Mouse (Mus musculus): ENCODE measurements around the gene Actg1.

Gene Actg1

DNA sequence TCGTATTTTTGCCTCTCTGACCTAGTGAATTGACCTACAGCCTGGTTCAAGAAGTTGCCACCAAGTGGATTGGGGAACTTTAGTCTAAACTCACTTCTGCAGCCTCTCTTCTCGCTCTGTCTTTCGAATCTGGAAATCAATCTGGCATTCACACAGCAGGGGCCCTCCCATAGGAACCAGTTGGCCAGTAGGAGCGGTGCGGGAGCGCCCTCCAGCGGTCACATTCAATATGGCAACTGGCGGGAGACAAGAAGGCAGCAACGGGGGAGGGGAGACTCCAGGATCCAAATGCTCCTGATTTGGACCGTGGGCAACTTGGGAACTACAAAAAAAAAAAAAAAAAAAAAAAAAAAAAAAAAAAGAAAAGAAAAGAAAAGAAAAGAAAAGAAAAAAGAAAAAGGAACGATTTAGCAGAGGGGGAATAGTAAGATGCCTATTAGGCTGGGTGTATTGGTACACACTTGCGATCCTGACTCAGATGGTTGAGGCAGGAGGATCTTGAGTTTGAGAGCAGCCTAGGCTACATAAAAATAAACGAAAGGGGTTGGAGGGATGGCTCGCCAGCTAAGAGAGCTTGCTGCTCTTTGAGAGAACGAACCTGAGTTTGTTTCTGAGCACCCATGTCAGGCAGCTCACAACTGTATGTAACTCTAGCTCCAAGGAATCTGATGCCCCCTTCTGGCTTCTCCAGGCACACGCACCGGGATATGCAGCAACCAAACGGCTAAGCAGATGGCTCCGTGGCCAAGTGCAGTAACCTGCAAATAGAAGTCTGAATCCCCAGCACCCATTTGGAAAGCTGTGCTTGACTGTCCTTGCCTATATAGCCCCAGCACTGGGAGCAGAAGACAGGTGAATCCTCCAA lies 40.5 kb downstream of the Actg1 start:
- peak; percentile 94 for DNase-seq

DNA sequence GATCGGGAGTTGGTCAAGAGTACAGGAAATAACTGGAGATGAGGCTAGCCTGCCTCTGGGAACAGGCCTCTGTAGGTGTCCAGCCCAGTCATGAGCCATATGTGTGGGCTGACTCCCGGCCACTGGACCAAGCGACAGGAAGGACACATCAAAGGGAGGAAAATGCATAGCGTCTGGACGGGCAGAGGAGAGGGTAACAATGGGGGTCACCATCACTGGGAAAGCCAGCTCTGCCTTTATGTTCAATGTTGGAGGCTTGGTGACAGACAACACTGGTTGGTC lies 41.3 kb downstream of the Actg1 start:
- no peak for DNase-seq

DNA sequence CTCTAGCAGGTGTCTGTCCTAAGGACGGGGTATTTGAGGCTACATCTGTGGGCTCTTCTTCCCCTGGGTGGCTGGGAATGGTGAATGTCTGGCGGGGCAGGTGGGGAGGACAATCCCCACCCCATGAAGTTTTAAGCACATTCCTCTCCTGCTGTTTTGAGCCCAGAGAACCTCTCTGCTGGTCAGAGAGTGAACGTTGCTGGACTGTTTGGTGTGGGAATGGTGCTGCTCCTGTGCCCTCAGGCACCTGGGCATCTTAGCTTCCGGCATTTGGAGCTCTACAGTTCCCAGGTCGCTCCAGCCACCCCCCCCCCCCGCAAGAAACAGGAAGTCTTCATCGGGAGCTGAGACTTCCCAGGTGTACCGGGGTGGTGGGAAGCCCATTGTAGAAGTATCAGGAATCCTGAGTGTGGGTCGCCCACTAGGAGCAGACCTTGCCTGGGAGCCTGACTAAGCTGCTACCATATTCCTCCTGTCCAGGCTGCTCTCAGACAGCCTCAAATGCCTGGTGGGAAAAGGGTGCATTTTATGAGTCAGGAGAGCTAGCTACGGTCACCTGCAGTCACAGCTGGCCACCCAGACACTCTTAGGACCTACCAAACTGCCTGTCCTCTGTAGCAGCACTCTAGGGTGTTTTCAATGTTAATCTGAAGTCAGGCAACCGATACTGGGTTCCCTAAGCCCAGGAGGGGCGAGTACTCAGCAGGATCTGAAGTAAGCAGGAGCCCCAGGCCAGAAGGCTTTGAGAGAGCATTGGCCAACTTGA lies 41.8 kb downstream of the Actg1 start:
- no peak for DNase-seq

DNA sequence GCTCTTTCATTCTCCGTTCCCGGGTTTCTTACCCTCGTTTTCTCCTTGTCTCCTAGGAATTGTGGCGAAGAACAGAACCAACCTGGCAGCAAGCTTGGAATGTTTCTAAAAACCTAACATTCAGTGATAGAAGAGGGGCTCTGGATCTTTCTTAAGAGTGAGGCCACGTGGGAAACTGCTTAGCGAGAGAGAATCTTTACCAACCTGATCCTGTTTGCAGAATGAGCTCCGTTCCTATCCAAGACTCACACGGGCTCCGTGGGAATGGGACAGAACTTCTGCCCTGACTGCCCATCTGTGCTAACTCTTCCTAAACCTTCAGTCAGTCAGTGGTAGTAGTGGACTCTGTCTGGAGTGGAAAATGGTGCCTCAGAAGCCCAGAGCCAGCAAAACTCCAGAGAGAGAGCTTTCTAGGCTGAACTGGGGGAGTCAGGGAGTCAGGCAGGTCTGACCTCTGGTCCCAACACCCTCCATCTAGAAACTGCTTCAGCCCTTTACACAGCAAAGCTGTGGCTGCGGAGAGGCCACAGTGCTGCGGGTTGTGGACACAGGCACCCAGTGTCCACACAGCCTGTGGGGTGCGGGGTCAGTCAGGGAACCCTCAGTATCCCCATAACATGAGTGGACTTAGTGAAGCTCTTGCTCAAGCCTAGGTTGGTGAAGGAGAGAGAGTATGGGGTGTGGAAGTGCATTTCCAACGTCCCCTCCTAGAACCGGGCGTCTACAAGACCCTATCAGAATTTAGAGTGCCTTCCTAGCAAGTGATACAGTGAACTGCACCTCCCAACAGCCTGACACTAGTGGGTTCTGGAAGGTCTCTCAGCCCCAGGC lies 42.6 kb downstream of the Actg1 start:
- DNase-seq = no peak

DNA sequence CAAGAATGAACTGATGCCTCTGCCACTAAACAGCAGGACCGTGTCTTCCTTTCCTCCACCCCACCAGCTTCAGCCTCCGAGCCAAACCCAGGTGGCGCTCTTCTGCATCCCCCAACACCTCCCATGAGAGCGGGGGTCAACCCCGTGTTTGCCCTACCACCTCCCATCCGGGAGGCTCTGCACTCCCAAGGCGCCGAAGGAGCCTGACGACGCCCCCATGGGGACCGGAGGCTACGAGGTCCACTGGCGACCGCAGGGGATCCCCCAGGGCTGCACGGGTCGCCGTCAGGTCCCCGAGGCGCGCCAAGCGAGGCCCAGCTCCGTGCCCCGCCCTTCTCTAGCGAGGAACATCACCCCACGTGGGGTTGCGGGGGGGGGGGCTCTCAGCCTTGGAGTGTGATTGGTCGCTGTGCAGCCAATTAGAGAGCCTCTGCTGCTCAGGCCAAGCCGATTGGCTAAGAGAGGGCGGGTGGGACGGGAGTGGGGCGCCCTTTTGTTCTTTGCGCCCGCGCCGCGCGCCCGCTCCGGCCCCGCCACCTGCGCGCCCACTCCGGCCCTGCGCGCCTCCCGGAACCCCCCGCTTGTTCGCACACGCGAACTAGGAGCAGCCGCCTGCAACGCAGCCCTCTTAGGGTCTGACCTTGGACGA lies 43.3 kb downstream of the Actg1 start:
- DNase-seq = peak; percentile 86

DNA sequence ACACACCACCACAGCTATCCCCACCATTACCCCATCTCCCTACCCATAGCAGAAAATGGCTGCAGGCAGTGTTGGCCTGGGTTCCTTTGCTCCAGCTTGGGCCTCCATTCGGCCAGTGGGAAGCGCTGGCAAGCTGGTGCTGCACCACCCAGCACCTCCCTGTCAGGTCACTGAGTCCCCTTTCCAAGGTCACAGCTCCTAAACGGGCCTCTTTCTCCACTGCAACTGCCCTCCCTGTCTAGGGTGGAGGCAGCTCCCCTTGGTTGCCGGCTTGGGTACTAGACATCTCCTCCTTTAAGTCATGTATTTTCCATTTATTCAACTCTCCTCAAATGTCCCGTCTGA lies 44.0 kb downstream of the Actg1 start:
- no peak for DNase-seq

DNA sequence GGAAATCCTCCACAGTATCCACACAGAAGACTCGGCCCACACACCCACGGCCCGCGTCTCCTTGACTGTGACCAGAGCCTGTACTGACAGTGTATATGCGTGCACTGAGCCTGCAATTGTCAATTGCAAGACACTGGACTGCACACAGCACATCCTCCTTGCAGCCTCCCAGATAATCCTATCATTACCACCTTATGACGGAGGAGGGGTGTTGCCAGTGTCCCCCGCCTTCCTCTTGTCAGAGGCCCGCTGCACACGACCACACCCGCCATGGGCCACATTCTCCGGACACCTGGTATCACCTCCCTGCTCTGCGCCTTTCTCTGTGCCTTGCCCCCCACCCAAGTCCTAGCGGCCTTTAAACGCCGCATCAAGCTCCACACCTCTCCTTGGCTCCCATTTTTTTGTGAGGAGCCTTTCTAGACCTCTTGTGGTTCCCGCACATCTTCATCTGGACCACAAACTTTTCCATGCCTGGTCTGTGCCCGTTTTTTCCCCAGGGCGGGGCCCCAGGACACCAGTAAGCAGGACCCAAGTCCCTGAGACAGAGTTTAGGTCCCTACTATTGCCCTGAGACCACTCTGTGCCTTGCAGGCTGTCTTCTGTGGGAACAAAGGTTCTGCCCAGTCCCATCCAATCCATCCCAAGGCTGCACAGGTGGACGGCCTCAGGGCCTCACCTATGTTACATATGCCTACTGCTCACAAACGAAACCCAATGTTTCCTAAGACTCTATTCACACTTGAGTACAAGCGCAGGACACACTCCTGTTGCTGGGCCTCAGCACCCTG lies 44.6 kb downstream of the Actg1 start:
- DNase-seq = no peak

DNA sequence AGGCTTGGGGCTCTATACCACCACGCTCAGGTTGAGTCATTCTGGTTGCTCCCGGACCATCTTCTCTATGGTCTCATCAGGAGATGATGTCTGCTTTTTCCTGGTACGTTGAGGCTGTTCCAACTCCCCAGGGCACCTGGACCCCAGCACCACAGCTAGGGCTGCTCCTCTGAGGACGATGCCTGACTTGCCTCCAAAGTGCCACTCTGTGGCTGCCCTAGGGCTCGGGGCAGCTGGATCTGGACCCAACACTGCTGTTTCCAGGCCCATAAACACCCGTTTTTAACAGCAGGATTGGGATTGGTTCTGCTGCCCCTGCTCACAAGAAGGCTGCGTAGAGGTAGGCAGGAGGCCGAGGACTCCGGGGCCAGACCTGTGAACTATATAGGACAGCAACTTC lies 45.2 kb downstream of the Actg1 start:
- no peak for DNase-seq

DNA sequence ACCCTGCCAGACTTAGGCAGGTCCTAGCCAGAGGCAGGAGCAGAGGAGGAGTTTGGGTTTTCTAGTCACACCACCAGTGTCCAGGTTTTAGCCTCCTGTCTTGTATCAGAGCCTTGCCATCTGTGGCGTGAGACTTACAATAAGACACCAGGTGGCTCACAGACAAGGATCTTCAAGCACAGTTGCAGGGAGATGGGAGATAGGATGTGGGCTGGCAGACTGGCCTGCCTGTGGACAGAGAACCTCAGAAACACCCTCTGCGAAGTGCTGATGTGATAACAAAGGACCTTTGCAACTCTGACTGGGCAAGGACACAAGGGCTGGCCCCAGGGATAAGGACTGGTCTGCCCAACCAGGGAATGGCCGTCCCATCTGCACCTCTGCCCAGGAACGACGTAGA lies 48.9 kb downstream of the Actg1 start:
- no peak for DNase-seq

DNA sequence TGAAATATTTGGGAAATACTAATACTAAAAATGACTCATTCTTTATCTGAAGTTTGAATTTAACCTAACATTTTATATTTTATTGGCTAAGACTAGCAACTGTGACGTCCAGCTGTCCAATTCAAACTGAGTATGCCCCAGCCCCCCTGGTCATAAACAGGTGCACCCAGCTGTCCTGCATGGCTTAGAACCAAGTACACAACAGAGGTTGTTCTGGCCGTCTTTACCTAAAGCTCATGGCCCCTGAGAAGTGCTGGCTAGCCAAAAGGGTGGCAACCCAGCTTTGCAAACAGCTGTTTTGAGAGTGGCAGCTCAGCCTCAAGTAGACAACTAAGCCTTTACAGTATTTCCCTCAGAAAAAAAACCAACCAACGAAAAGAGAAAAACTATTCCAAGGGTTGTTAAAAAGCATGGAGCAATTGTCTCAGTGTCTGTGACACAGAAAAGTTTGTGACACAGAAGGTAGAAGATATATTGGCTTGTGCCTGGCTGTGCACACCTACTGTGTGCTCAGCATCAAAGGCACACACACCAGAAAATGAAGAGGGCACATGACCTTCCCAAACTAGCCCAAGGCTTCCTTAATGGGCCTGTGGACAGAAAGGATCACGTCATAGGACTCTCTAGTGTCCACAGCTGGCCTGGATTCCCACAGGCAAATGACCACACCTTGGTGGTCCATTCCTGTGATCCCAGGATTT lies 49.8 kb downstream of the Actg1 start:
- no peak for DNase-seq

DNA sequence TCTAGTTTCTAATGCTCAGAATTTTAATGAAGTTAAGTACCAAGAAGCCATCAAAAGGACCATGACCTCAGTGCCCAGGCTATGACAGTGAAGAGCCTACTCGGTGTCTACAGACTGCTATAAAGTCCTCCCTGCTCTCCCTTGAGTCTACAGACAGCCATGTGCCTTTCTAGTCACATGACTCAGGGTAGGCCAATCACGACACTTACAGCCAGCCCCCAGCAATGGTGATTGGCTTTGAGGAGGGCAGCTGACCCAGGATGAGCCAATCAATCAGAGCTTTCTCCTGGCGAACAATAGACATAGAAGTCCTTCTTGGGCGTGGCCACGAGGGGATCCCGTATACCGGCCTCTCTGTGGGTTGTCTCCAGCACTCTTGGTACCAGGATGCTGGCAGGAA lies 50.6 kb downstream of the Actg1 start:
- no peak for DNase-seq

DNA sequence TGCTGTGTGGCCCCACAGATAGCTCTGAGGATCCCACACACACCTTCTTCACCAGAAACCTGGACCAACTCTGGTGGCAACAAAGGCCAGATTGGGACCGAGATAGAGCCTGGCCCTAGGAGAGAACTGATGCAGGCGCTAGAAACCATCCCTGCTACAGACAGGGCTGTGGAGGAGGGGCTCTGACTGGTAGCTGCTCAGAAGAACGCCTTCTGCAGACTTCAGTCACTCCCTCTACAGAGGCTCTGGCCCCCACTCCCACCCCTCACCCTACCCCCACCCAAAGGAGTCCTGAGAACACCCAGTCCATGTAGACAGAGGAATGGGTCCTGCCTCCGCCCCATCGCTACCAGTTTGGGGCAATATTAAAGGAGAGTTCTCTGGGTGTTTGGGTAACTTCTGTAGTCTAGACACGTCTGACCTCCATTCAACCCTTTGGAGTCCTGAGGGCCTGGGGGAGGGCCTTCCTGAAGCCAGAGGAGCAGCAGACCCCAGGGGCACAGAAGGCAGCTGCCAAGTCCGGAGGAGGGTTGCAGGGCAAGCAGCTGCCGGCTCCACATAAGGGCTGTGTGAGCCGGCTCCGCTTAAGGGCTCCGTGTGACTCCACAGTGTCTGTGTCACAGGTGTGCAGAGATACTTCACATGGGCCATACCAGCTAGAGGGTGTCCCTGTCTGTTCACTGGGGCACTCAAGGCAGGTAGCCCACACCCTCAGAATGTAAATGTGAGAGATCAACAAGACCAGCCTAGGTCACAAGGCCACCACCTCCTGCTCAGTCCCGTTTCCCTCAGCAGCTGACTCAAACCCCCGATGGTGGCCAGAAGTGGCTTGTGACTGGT lies 51.8 kb downstream of the Actg1 start:
- DNase-seq = no peak
